Mouse (Mus musculus) forebrain, embryonic 16.5 days (tissue): ENCODE data around the gene Eif2ak3. TPM values are rescaled to one million over a fixed set of nuclear protein-coding genes. Genes with fewer than 3 reads are reported as not detected.
A peak's percentile ranks its signal among the peaks of the same experiment; 100 is the strongest.

ENCODE experiments used
- ATAC-seq: fragments of 200-750 bp; cut with Nextera tagmentation; 2 replicates; pipeline ENCODE4 v1.8.0; 2017; ENCODE audit warnings: mild to moderate bottlenecking, moderate library complexity
- H3K27ac ChIP-seq: fragments of 300-500 bp; sonication (generic); 2 replicates; pipeline ENCODE4 v1.5.1; 2014; ENCODE audit warnings: low read length, control low read depth
- H3K27me3 ChIP-seq: fragments of 300-500 bp; sonication (generic); replicated peaks from 2 replicates; pipeline ENCODE4 v1.6.1; 2014; ENCODE audit warnings: low read length; ENCODE audit not compliant: control insufficient read depth, insufficient read depth
- H3K36me3 ChIP-seq: fragments of 300-500 bp; sonication (generic); 2 replicates; pipeline ENCODE4 v1.6.1; 2014; ENCODE audit not compliant: control insufficient read depth, insufficient read depth
- H3K4me1 ChIP-seq: fragments of 300-500 bp; sonication (generic); replicated peaks from 2 replicates; pipeline ENCODE4 v1.6.1; 2014; ENCODE audit warnings: low read length; ENCODE audit not compliant: control insufficient read depth, insufficient read depth
- H3K4me2 ChIP-seq: fragments of 300-500 bp; sonication (generic); 2 replicates; pipeline ENCODE4 v1.6.1; 2014; ENCODE audit warnings: mild to moderate bottlenecking, low read length, control low read depth
- H3K4me3 ChIP-seq: fragments of 300-500 bp; sonication (generic); replicated peaks from 2 replicates; pipeline ENCODE4 v1.5.1; 2014; ENCODE audit warnings: mild to moderate bottlenecking, low read length, control low read depth
- H3K9ac ChIP-seq: fragments of 300-500 bp; sonication (generic); replicated peaks from 2 replicates; pipeline ENCODE4 v1.6.1; 2014; ENCODE audit warnings: low read depth, low read length, control low read depth
- H3K9me3 ChIP-seq: fragments of 300-500 bp; sonication (generic); 2 replicates; pipeline ENCODE4 v1.6.1; 2016; ENCODE audit warnings: low read length; ENCODE audit not compliant: control insufficient read depth
- WGBS: fragments of 180-500 bp; shearing (Covaris S2); extraction: QIAGEN DNeasy Blood & Tissue Kit; methylation state at CpG from one replicate; pipeline ENCODE4 v1.1.7; 2014; 5-methylcytosine and 5-hydroxymethylcytosine counted together
- polyA plus RNA-seq: library from polyadenylated mRNA; unstranded; fragments of >200 nt; fragmentation: Nextera tagmentation; extraction: Ambion mirVana; gene quantifications from 2 replicates; pipeline ENCODE4 v1.2.1, GENCODE M21; 2015

Gene Eif2ak3
- polyA plus RNA-seq, 1 experiment from 2014 or later, result 14.4 TPM

DNA sequence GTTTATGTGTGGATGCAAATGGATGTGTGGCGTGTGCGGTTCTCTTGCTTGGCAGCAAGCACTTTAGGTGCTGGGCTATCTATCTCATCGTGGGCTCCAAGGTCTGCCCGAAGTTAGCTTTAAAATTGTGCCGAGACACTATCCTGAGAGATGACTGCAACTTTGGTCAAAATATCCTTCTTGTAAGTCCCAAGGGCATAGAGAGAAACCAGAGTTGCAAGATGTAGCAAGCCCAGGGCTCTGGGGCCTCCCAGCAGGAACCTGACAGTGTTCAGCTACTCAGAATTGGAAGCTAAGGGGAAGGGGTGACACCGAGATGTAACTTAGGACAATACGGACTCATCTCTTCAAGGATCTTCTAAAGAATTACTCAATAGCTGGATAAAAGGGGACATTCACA lies 65.3 kb downstream of the Eif2ak3 start:
- WGBS, result 95% methylated on average over 7 of the region's 7 CpGs
- Histone ChIP-seq H3K4me2 (no peak overlapping the region), H3K36me3 (peaks cover 9% of the 10 kb centered on the region), H3K27me3 (no peaks in the 10 kb centered on the region), H3K9ac (no peak overlapping the region), H3K9me3 (no peaks in the 10 kb centered on the region), H3K27ac (no peak overlapping the region), H3K4me3 (no peak overlapping the region), H3K4me1 (peaks cover 7% of the 10 kb centered on the region)
- no peak for ATAC-seq

DNA sequence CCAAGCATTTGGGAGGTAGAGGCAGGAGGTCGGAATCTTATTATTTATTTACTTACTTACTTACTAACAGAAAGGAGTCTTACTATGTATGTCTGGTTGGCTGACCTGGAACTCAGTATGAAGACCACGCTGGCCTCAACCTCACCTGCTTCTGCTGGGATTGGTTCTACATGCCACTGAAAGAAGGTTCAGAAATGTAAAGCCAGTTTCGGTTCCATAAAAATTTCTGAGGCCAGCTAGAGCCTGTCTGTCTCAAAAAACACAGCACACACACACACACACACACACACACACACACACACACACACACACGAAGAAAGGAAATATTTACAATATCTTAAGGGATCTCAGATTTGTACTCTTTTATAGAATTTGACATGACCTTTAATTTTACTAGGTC lies 66.0 kb downstream of the Eif2ak3 start:
- no peaks in the 10 kb centered on the region for H3K27me3 ChIP-seq
- WGBS, result 73% methylated on average over 4 of the region's 4 CpGs
- H3K9me3 ChIP-seq, result no peaks in the 10 kb centered on the region
- no peak overlapping the region for H3K27ac ChIP-seq
- H3K4me1 ChIP-seq, result peaks cover 7% of the 10 kb centered on the region
- H3K4me3 ChIP-seq, result no peak overlapping the region
- no peak for ATAC-seq
- no peak overlapping the region for H3K4me2 ChIP-seq
- peaks cover 7% of the 10 kb centered on the region for H3K36me3 ChIP-seq
- H3K9ac ChIP-seq, result no peak overlapping the region

DNA sequence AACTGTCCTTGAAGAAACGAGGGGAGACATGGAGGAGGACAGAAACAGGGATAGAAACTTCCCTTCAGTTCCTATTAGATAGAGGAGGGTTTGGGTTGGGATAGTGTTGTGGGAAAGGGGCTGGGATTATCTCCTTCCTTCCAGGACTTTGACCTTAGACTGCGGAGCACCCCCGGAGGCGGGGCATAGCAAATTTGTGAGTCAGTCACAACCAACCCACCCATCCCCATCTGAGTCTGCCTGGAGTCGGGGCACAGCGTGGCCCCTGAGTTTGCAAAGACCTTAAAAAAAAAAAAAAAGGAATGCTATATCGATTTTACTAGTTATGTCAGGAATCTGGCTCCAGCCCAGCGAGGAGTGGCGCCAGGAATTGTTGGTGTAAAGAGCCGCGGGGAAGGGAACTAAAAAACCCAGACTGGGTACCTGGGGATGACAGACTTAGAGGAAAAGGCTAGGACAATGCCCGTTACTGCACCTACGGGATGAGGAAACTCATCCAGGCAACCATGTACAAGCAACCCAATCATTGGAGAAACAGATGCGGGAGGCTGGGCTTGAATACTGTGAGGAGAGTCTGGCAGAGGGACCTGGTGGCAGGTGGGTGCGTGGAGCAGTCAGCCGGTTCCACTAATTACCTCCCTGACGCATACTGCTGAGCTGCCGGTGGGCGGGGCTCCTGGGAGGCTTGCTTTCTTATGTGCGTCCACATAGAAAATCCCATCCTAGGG lies 67.5 kb downstream of the Eif2ak3 start:
- Histone ChIP-seq H3K9me3 (no peaks in the 10 kb centered on the region), H3K4me1 (peaks cover 7% of the 10 kb centered on the region), H3K27ac (no peak overlapping the region), H3K27me3 (no peaks in the 10 kb centered on the region), H3K36me3 (peaks cover under 1% of the 10 kb centered on the region; the same call in 1 of the 2 replicates), H3K4me3 (peak overlapping the region; percentile 24), H3K4me2 (peak overlapping the region; percentile 46), H3K9ac (no peak overlapping the region)
- WGBS, result 9% methylated on average over 20 of the region's 20 CpGs
- peak; percentile 89 for ATAC-seq

DNA sequence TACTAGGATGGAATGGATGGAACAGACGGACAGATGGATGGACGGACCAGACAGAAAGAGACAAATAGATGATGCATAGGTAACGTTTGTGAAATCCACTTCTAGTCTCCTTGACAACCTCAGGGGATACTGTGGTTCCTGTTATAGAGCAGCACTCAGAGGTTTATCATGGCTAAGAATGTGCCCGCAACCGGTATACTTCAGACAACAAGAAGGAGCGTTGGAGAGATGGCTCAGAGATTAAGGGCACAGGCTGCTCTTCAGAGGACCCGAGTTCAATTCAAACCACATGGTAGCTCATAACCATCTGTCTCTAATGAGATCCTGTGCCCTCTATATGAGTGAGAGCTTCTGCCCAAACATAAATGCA lies 68.1 kb downstream of the Eif2ak3 start:
- Histone ChIP-seq H3K27me3 (no peaks in the 10 kb centered on the region), H3K9ac (no peak overlapping the region), H3K9me3 (no peaks in the 10 kb centered on the region), H3K36me3 (no peaks in the 10 kb centered on the region), H3K4me3 (peak overlapping the region; percentile 24), H3K4me1 (peaks cover 7% of the 10 kb centered on the region), H3K27ac (no peak overlapping the region), H3K4me2 (peak overlapping the region; percentile 46)
- ATAC-seq, result peak; percentile 47
- WGBS, result 63% methylated on average over 7 of the region's 7 CpGs

DNA sequence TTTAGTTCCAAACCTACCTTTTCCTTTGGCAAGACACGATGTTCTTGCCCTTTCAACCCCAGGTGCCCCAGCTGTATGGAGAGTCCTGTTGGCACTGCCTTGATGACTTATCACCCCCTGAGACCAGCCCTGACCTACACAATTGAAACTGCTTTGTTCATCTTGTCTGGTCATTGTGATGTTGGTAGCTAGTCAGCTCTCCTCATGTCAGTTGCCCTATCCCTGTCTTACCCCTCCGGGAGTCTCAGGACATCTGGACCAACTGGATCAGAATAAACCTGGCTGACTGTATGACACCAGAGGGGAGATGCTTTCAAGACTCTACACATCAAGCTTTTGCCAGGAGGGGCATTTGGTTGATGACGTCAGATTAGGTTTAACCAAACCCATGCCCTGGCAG lies 74.5 kb downstream of the Eif2ak3 start, which contains the start of gene Tex37:
Tex37 (minus strand) TSS at position 101 of the 400 bp plus-strand sequence.
- ATAC-seq, result no peak
- no peak within 1 kb of the TSS for H3K9ac ChIP-seq
- H3K9me3 ChIP-seq, result no peaks in the 10 kb centered on the region
- no peaks in the 10 kb centered on the region for H3K36me3 ChIP-seq
- H3K4me1 ChIP-seq, result peaks cover 9% of the 10 kb centered on the region
- no peaks in the 10 kb centered on the region for H3K27me3 ChIP-seq
- H3K4me2 ChIP-seq, result no peak within 1 kb of the TSS
- H3K4me3 ChIP-seq, result no peak within 1 kb of the TSS
- no peak within 1 kb of the TSS for H3K27ac ChIP-seq
- WGBS, result 79% methylated on average over 3 of the region's 3 CpGs

DNA sequence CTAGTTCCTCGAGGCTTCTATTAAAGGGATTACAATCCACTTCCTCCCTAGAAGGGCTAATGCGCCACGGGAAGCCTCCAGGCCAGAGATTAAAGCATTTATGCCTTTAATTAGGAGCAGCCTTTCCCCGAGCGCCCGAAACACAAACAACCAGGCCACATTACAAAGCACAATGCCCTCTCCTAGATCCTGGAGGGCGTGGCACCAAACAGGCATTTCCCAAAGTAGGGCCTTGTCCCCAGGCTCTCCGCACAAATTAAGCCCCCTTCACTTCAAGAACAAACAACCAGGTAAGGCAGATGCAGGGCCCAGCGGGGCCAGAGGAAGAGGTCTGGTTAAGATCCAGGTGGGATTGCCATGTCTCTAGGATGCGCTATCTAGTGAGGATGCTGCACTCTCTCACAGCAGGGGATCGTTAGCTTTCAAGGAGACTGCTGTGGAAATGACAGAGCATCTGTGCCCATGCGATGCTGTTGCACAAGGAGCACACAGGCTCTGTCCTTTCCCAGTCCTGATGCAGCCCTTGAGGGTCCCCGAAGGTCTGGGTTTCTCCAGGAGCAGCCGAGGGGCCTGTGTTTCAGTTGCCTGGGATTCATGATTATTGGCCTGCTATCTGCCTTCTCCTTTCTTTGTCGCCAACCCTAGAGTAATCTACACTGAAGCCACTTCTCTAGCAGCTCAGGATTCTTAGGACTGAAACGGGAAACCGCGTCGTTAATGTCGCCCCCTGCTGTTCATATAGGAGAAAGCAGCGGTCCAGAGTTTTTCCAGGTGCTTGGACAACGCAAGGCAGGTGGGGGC lies 77.2 kb downstream of the Eif2ak3 start:
- ATAC-seq, result peak; percentile 82
- Histone ChIP-seq H3K4me3 (0 out of 2 replicates have a peak overlapping the region, but pooled peaks have one; percentile 19), H3K9me3 (no peaks in the 10 kb centered on the region), H3K36me3 (no peaks in the 10 kb centered on the region), H3K4me1 (peaks cover 9% of the 10 kb centered on the region), H3K27ac (peak overlapping the region; percentile 39; the same call in 1 of the 2 replicates), H3K27me3 (no peaks in the 10 kb centered on the region), H3K4me2 (peak overlapping the region; percentile 52), H3K9ac (peak overlapping the region; percentile 59)
- WGBS, result 2% methylated on average over 22 of the region's 22 CpGs

DNA sequence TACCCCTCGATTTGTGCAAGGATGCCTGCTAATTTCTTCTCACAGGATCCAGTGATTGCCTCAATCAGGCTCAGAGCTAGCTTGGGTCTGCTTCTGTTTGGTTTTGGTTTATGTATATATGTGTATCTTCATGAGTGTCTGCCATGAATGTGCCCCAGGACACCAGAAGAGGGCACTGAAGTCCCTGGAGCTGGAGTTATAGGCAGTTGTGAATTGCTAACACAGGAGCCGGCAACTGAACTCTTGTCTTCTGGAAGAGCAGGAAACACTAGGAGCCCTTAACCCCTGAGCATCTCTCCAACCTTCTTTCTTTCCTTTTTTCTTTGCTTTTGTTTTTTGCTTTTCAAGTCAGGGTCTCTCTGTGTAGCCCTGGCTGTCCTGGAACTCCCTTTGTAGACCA lies 87.5 kb downstream of the Eif2ak3 start:
- Histone ChIP-seq H3K9ac (no peak overlapping the region), H3K4me1 (no peaks in the 10 kb centered on the region), H3K9me3 (no peaks in the 10 kb centered on the region), H3K4me3 (no peak overlapping the region), H3K27ac (no peak overlapping the region), H3K36me3 (no peaks in the 10 kb centered on the region), H3K27me3 (no peaks in the 10 kb centered on the region), H3K4me2 (no peak overlapping the region)
- ATAC-seq, result no peak
- WGBS, result 90% methylated on average over 2 of the region's 2 CpGs

DNA sequence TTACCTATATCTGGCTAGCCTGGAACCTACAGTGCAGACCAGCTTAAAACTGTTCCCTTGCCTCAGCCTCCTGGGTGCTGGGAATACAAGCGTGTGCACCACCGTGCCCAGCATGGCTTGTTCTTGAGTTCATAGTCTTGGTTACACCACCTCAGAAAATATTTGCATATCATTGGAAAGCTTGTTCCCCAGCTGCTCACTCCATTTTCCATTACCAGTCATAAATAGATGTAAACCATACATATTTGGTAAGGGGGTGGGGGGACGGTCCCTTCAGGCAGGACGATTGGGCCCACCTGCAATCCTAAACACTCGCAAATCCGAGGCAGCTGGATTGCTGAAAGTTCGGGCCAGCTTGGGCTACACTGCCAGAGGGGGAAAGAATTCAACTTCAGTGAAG lies 109.0 kb downstream of the Eif2ak3 start:
- Histone ChIP-seq H3K27ac (no peak overlapping the region), H3K27me3 (peaks cover 47% of the 10 kb centered on the region), H3K36me3 (no peaks in the 10 kb centered on the region), H3K4me1 (peaks cover 12% of the 10 kb centered on the region), H3K4me3 (no peak overlapping the region), H3K9ac (no peak overlapping the region), H3K9me3 (no peaks in the 10 kb centered on the region), H3K4me2 (no peak overlapping the region)
- ATAC-seq, result no peak
- WGBS, result 79% methylated on average over 7 of the region's 7 CpGs

DNA sequence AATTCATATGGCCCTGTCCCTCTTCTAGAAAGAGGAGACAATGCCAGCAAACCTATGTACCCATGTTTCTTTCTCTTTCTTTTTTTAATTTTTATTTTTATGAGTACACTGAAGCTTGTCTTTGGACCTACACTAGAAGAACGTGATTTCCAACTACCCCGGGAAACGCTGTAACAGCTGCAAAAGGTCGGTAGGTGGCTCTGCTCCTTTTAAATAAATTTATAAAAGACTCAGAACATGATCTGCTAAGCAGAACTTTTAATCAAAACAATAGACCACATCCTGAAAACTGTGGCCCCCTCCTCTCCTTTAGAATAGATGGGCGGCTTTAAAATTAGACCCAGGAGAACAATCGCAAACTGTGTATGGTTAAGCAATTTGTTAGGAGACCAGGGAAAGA lies 109.7 kb downstream of the Eif2ak3 start:
- Histone ChIP-seq H3K27me3 (peaks cover 53% of the 10 kb centered on the region), H3K4me2 (no peak overlapping the region), H3K4me1 (peaks cover 12% of the 10 kb centered on the region), H3K4me3 (no peak overlapping the region), H3K27ac (no peak overlapping the region), H3K9me3 (no peaks in the 10 kb centered on the region), H3K9ac (no peak overlapping the region), H3K36me3 (no peaks in the 10 kb centered on the region)
- ATAC-seq, result no peak
- 9% methylated on average over 6 of the region's 6 CpGs for WGBS
